Mouse (Mus musculus) megakaryocyte-erythroid progenitor cell, adult 5-6 weeks (primary cell): ENCODE measurements around the gene Cerkl. TPM values are rescaled to one million over a fixed set of nuclear protein-coding genes. Genes with fewer than 3 reads are reported as not detected.

Experiments used
- ATAC-seq: replicated peaks from 2 replicates; pipeline ENCODE4 v1.8.0; 2016; ENCODE audit warnings: mild to moderate bottlenecking, inconsistent platforms; ENCODE audit not compliant: severe bottlenecking, poor library complexity, low FRiP score, low TSS enrichment
- total RNA-seq, 2 experiments: library from RNA; stranded (forward) in 1 of 2; stranded (reverse) in 1 of 2; fragments of 200-1000, 215-1000 nt in 1 of 2; fragments of >200 nt in 1 of 2; fragmentation: Nextera tagmentation in 1 of 2; gene quantifications; 2 replicates each; pipeline ENCODE4 v1.2.3; 2014 to 2017

The Cerkl gene
- total RNA-seq (2014; fragmentation: Nextera tagmentation) (4.6 and 7.0 TPM in 2 replicates), total RNA-seq (2017) (5.0 and 9.1 TPM in 2 replicates)

GRCm38 (mm10) chr2:79456575-79457349, at the start of gene Cerkl, which contains the start of gene Neurod1:
Cerkl (minus strand) TSS chr2:79456785.
Neurod1 (minus strand) TSS chr2:79456751.
- no peak for ATAC-seq

GRCm38 (mm10) chr2:79498990-79499755, 42.6 kb upstream of the Cerkl start:
- peak; percentile 95 for ATAC-seq

GRCm38 (mm10) chr2:79485127-79485526, 28.5 kb upstream of the Cerkl start:
- ATAC-seq: no peak

- no peak for ATAC-seq
Measured at GRCm38 (mm10) chr2:79482511-79482910, 25.9 kb upstream of the Cerkl start.

- ATAC-seq: no peak
Measured at GRCm38 (mm10) chr2:79462411-79462810, 5.8 kb upstream of the Cerkl start.

- ATAC-seq: no peak
Measured at GRCm38 (mm10) chr2:79461861-79462260, 5.3 kb upstream of the Cerkl start.

- no peak for ATAC-seq
Measured at GRCm38 (mm10) chr2:79460586-79460985, 4.0 kb upstream of the Cerkl start.

- no peak for ATAC-seq
Measured at GRCm38 (mm10) chr2:79460107-79460506, 3.5 kb upstream of the Cerkl start.

- no peak for ATAC-seq
Measured at GRCm38 (mm10) chr2:79459061-79460045, 2.8 kb upstream of the Cerkl start.

- ATAC-seq: no peak
Measured at GRCm38 (mm10) chr2:79457932-79458331, 1.3 kb upstream of the Cerkl start.

- ATAC-seq: no peak
Measured at GRCm38 (mm10) chr2:79457434-79457833, 849 bp upstream of the Cerkl start.

GRCm38 (mm10) chr2:79455646-79456045, 939 bp downstream of the Cerkl start:
- no peak for ATAC-seq

GRCm38 (mm10) chr2:79454786-79455446, 1.7 kb downstream of the Cerkl start:
- no peak for ATAC-seq

- peak; percentile 99 for ATAC-seq
Measured at GRCm38 (mm10) chr2:79453901-79454781, 2.4 kb downstream of the Cerkl start.

GRCm38 (mm10) chr2:79451438-79451837, 5.1 kb downstream of the Cerkl start:
- no peak for ATAC-seq

- ATAC-seq: no peak
Measured at GRCm38 (mm10) chr2:79450684-79451394, 5.7 kb downstream of the Cerkl start.

GRCm38 (mm10) chr2:79449371-79449770, 7.2 kb downstream of the Cerkl start:
- ATAC-seq: no peak
